Mouse (Mus musculus) embryonic facial prominence, embryonic 10.5 days (tissue): ENCODE measurements around the gene Gga1. TPM values are rescaled to one million over a fixed set of nuclear protein-coding genes. Genes with fewer than 3 reads are reported as not detected.
"Not testable (repeated sequence)": the region's sequence is repeated elsewhere in the genome, so short reads cannot be mapped to it uniquely, and the experiment has no call there.

Experiments
- DNase-seq: peaks from one replicate; pipeline ENCODE4 v3.0.0-alpha.2; 2017; ENCODE audit warnings: low spot score
- H3K27ac ChIP-seq: fragments of 300-500 bp; sonication (generic); replicated peaks from 2 replicates; pipeline ENCODE4 v1.5.1; 2016; ENCODE audit warnings: mild to moderate bottlenecking
- H3K27me3 ChIP-seq: fragments of 300-500 bp; sonication (generic); replicated peaks from 2 replicates; pipeline ENCODE4 v1.6.1; 2016; ENCODE audit warnings: low read depth, mild to moderate bottlenecking; ENCODE audit not compliant: poor library complexity, severe bottlenecking
- H3K36me3 ChIP-seq: fragments of 300-500 bp; sonication (generic); replicated peaks from 2 replicates; pipeline ENCODE4 v1.6.1; 2016; ENCODE audit warnings: mild to moderate bottlenecking, moderate library complexity
- H3K4me1 ChIP-seq: fragments of 300-500 bp; sonication (generic); 2 replicates; pipeline ENCODE4 v1.6.1; 2016
- H3K4me3 ChIP-seq: fragments of 300-500 bp; sonication (generic); 2 replicates; pipeline ENCODE4 v1.5.1; 2016; ENCODE audit warnings: mild to moderate bottlenecking, moderate library complexity
- H3K9me3 ChIP-seq: fragments of 300-500 bp; sonication (generic); 2 replicates; pipeline ENCODE4 v1.6.1; 2016; ENCODE audit warnings: mild to moderate bottlenecking
- WGBS: fragments of 180-500 bp; shearing (Covaris S2); methylation state at CpG from one replicate; pipeline ENCODE4 v1.1.7; 2016; 5-methylcytosine and 5-hydroxymethylcytosine counted together
- polyA plus RNA-seq: library from polyadenylated mRNA; unstranded; fragments of >200 nt; fragmentation: Nextera tagmentation; extraction: Ambion mirVana; gene quantifications from 2 replicates; pipeline ENCODE4 v1.2.1, GENCODE M21; 2016

Gene Gga1
- polyA plus RNA-seq, 1 experiment from 2014 or later, result 52.0 TPM

- Histone ChIP-seq H3K4me3 (peak overlapping the region; percentile 11; the same call in 1 of the 2 replicates), H3K4me1 (peaks cover 31% of the 10 kb centered on the region), H3K27ac (peak overlapping the region; percentile 70), H3K9me3 (no peaks in the 10 kb centered on the region), H3K36me3 (no peaks in the 10 kb centered on the region), H3K27me3 (peaks cover 3% of the 10 kb centered on the region)
- 59% methylated on average over 7 of the region's 7 CpGs for WGBS
- DNase-seq, result no peak
These were observed 8.2 kb upstream of the Gga1 start for GRCm38 (mm10) chr15:78868826-78869233.

- H3K27ac ChIP-seq, result 0 out of 2 replicates have a peak overlapping the region, but pooled peaks have one; percentile 10
- WGBS, result 26% methylated on average over 6 of the region's 6 CpGs
These were observed 7.2 kb upstream of the Gga1 start for GRCm38 (mm10) chr15:78869775-78870174.

GRCm38 (mm10) chr15:78872021-78872608 lies 4.9 kb upstream of the Gga1 start:
- 63% methylated on average over 5 of the region's 5 CpGs for WGBS
- Histone ChIP-seq H3K4me3 (no peak overlapping the region), H3K9me3 (no peaks in the 10 kb centered on the region), H3K27me3 (peaks cover 6% of the 10 kb centered on the region), H3K36me3 (no peaks in the 10 kb centered on the region), H3K4me1 (peaks cover 50% of the 10 kb centered on the region), H3K27ac (no peak overlapping the region)
- no peak for DNase-seq

More at GRCm38 (mm10) chr15:78869775-78870174, 7.2 kb upstream of the Gga1 start:
- no peaks in the 10 kb centered on the region for H3K9me3 ChIP-seq
- peaks cover 32% of the 10 kb centered on the region for H3K4me1 ChIP-seq
- DNase-seq, result peak; percentile 50
- H3K4me3 ChIP-seq, result no peak overlapping the region
- no peaks in the 10 kb centered on the region for H3K36me3 ChIP-seq
- H3K27me3 ChIP-seq, result peaks cover 6% of the 10 kb centered on the region

DNA sequence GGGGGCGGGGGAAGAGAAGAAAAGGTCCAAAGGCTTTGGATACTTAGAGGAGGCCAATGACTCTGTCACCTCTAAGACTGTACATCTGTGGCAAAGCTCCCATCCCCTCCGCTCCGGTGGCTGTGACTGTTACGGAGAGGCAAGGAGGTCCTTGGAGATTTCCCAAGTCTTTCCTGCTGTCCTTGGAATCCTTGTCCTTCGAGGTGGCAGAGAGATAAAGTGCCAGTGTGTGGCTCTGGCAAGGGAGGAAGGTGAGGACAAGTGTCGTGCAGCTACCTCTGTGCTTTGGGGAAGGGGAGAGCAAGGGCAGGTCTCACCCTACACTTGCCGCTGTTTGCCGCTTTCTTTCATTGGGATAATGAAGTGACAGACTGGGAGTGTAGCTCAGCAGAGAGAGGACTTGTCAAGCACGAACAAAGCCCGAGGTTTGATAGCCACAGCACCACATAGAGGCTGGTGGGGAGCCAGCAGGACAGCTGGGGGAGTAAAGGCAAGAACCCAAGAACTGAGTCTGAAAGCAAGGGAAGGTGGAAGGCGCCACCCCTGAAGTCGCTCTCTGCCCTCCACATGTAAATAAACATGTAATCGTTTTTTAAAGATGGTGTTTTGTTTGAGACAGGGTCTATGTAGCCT lies 3.1 kb upstream of the Gga1 start:
- WGBS, result 60% methylated on average over 13 of the region's 13 CpGs
- H3K27me3 ChIP-seq, result peaks cover 6% of the 10 kb centered on the region
- H3K36me3 ChIP-seq, result no peaks in the 10 kb centered on the region
- no peaks in the 10 kb centered on the region for H3K9me3 ChIP-seq
- peaks cover 46% of the 10 kb centered on the region for H3K4me1 ChIP-seq
- DNase-seq, result no peak
- H3K4me3 ChIP-seq, result no peak overlapping the region
- H3K27ac ChIP-seq, result peak overlapping the region; percentile 48; the same call in 1 of the 2 replicates

GRCm38 (mm10) chr15:78874989-78875388 lies 2.0 kb upstream of the Gga1 start:
- Histone ChIP-seq H3K4me1 (peaks cover 52% of the 10 kb centered on the region), H3K27ac (peak overlapping the region; percentile 99), H3K9me3 (no peaks in the 10 kb centered on the region), H3K36me3 (peaks cover 6% of the 10 kb centered on the region), H3K27me3 (peaks cover 6% of the 10 kb centered on the region), H3K4me3 (no peak overlapping the region)
- DNase-seq, result no peak
- WGBS, result 79% methylated on average over 8 of the region's 8 CpGs

GRCm38 (mm10) chr15:78875537-78875936 lies 1.5 kb upstream of the Gga1 start:
- H3K27ac ChIP-seq, result peak overlapping the region; percentile 99
- peaks cover 53% of the 10 kb centered on the region for H3K4me1 ChIP-seq
- peaks cover 6% of the 10 kb centered on the region for H3K27me3 ChIP-seq
- DNase-seq, result no peak
- peak overlapping the region; percentile 84 for H3K4me3 ChIP-seq
- 72% methylated on average over 5 of the region's 5 CpGs for WGBS
- H3K36me3 ChIP-seq, result peaks cover 12% of the 10 kb centered on the region
- H3K9me3 ChIP-seq, result no peaks in the 10 kb centered on the region

GRCm38 (mm10) chr15:78876258-78876696 lies 713 bp upstream of the Gga1 start:
- WGBS, result 6% methylated on average over 17 of the region's 17 CpGs
- peaks cover 19% of the 10 kb centered on the region for H3K36me3 ChIP-seq
- no peaks in the 10 kb centered on the region for H3K9me3 ChIP-seq
- DNase-seq, result peak; percentile 91
- H3K4me3 ChIP-seq, result peak overlapping the region; percentile 84
- H3K4me1 ChIP-seq, result peaks cover 53% of the 10 kb centered on the region
- peaks cover 6% of the 10 kb centered on the region for H3K27me3 ChIP-seq
- H3K27ac ChIP-seq, result peak overlapping the region; percentile 99

GRCm38 (mm10) chr15:78877810-78878390 lies 910 bp downstream of the Gga1 start:
- Histone ChIP-seq H3K27me3 (peaks cover 6% of the 10 kb centered on the region), H3K4me1 (peaks cover 47% of the 10 kb centered on the region), H3K9me3 (no peaks in the 10 kb centered on the region), H3K36me3 (peaks cover 36% of the 10 kb centered on the region), H3K4me3 (peak overlapping the region; percentile 84), H3K27ac (peak overlapping the region; percentile 99)
- WGBS, result 1% methylated on average over 17 of the region's 17 CpGs
- DNase-seq, result no peak

- H3K9me3 ChIP-seq, DNase-seq, H3K27me3 ChIP-seq: not testable (repeated sequence)
- Histone ChIP-seq H3K27ac (0 out of 2 replicates have a peak overlapping the region, but pooled peaks have one; percentile 61), H3K4me3 (peak overlapping the region; percentile 84; the same call in 1 of the 2 replicates), H3K4me1 (peaks cover 43% of the 10 kb centered on the region), H3K36me3 (peaks cover 46% of the 10 kb centered on the region)
- 45% methylated on average over 7 of the region's 7 CpGs for WGBS
These were observed 2.0 kb downstream of the Gga1 start for GRCm38 (mm10) chr15:78878792-78879516.

GRCm38 (mm10) chr15:78880432-78880831 lies 3.4 kb downstream of the Gga1 start:
- Histone ChIP-seq H3K27ac (0 out of 2 replicates have a peak overlapping the region, but pooled peaks have one; percentile 16), H3K27me3 (no peaks in the 10 kb centered on the region), H3K9me3 (no peaks in the 10 kb centered on the region), H3K4me1 (peaks cover 35% of the 10 kb centered on the region), H3K4me3 (no peak overlapping the region), H3K36me3 (peaks cover 60% of the 10 kb centered on the region)
- WGBS, result 95% methylated on average over 8 of the region's 8 CpGs
- DNase-seq, result no peak

- WGBS, result 91% methylated on average over 3 of the region's 3 CpGs
- Histone ChIP-seq H3K36me3 (peaks cover 74% of the 10 kb centered on the region), H3K4me1 (peaks cover 22% of the 10 kb centered on the region), H3K27ac (no peak overlapping the region), H3K4me3 (no peak overlapping the region), H3K9me3 (no peaks in the 10 kb centered on the region), H3K27me3 (no peaks in the 10 kb centered on the region)
- no peak for DNase-seq
These were observed 4.8 kb downstream of the Gga1 start for GRCm38 (mm10) chr15:78881828-78882227.

- WGBS, result 21% methylated on average over 13 of the region's 13 CpGs
- peak; percentile 53 for DNase-seq
These were observed 12.4 kb downstream of the Gga1 start for GRCm38 (mm10) chr15:78889401-78889853.

More at GRCm38 (mm10) chr15:78889401-78889853, 12.4 kb downstream of the Gga1 start:
- peaks cover 98% of the 10 kb centered on the region for H3K36me3 ChIP-seq
- peaks cover 44% of the 10 kb centered on the region for H3K4me1 ChIP-seq
- H3K27ac ChIP-seq, result peak overlapping the region; percentile 77
- H3K27me3 ChIP-seq, result no peaks in the 10 kb centered on the region
- H3K4me3 ChIP-seq, result peak overlapping the region; percentile 1; the same call in 1 of the 2 replicates
- H3K9me3 ChIP-seq, result no peaks in the 10 kb centered on the region
